Mouse (Mus musculus) limb, embryonic 14.5 days (tissue): ENCODE measurements around the gene Mitf. TPM values are rescaled to one million over a fixed set of nuclear protein-coding genes. Genes with fewer than 3 reads are reported as not detected.

Experiments
- ATAC-seq: fragments of 200-750 bp; cut with Nextera tagmentation; 2 replicates; pipeline ENCODE4 v1.8.0; 2017; ENCODE audit warnings: low read depth, moderate number of reproducible peaks, moderate TSS enrichment; ENCODE audit not compliant: low FRiP score
- DNase-seq: peaks from one replicate; pipeline ENCODE4 v3.0.0-alpha.2; 2015; ENCODE audit warnings: low spot score
- H3K27ac ChIP-seq: fragments of 300-500 bp; sonication (generic); replicated peaks from 2 replicates; pipeline ENCODE4 v1.5.1; 2014; ENCODE audit warnings: low read depth, mild to moderate bottlenecking, low read length, moderate library complexity, mixed read lengths
- H3K27me3 ChIP-seq: fragments of 300-500 bp; sonication (generic); 2 replicates; pipeline ENCODE4 v1.6.1; 2014; ENCODE audit warnings: low read length, mixed read lengths; ENCODE audit not compliant: control insufficient read depth, insufficient read depth
- H3K36me3 ChIP-seq: fragments of 300-500 bp; sonication (generic); 2 replicates; pipeline ENCODE4 v1.6.1; 2014; ENCODE audit warnings: mild to moderate bottlenecking, low read length, moderate library complexity, mixed read lengths; ENCODE audit not compliant: control insufficient read depth, insufficient read depth
- H3K4me1 ChIP-seq: fragments of 300-500 bp; sonication (generic); 2 replicates; pipeline ENCODE4 v1.6.1; 2014; ENCODE audit warnings: antibody characterized with exemption, low read length, mixed read lengths; ENCODE audit not compliant: control insufficient read depth, insufficient read depth
- H3K4me2 ChIP-seq: fragments of 300-500 bp; sonication (generic); replicated peaks from 2 replicates; pipeline ENCODE4 v1.6.1; 2014; ENCODE audit warnings: low read depth, mild to moderate bottlenecking, low read length, moderate library complexity; ENCODE audit not compliant: severe bottlenecking
- H3K4me3 ChIP-seq: fragments of 300-500 bp; sonication (generic); replicated peaks from 2 replicates; pipeline ENCODE4 v1.5.1; 2014; ENCODE audit warnings: low read length
- H3K9ac ChIP-seq: fragments of 300-500 bp; sonication (generic); 2 replicates; pipeline ENCODE4 v1.6.1; 2014; ENCODE audit warnings: mild to moderate bottlenecking, low read depth, low read length, moderate library complexity; ENCODE audit not compliant: severe bottlenecking
- H3K9me3 ChIP-seq: fragments of 300-500 bp; sonication (generic); 2 replicates; pipeline ENCODE4 v1.6.1; 2016; ENCODE audit warnings: low read length; ENCODE audit not compliant: control insufficient read depth
- POLR2A ChIP-seq: fragments of 200-500 bp; IDR thresholded peaks from 2 replicates; pipeline ENCODE4 v1.8.0; 2012; ENCODE audit warnings: inconsistent platforms, mild to moderate bottlenecking, moderate library complexity, borderline replicate concordance; ENCODE audit not compliant: insufficient read depth, insufficient read length; ENCODE audit errors: extremely low read depth
- WGBS: fragments of 180-500 bp; shearing (Covaris S2); extraction: QIAGEN DNeasy Blood & Tissue Kit; methylation state at CpG from one replicate; pipeline ENCODE4 v1.1.7; 2014; 5-methylcytosine and 5-hydroxymethylcytosine counted together
- polyA plus RNA-seq, 2 experiments: library from polyadenylated mRNA; depleted of rRNA in 1 of 2; stranded (reverse) in 1 of 2; unstranded in 1 of 2; fragments of >200 nt; fragmentation: Nextera tagmentation in 1 of 2; extraction: Ambion mirVana in 1 of 2; gene quantifications; 2 replicates each; pipeline versions ENCODE4 v1.2.1 to v1.2.3; 2012 to 2014

The Mitf gene
- polyA plus RNA-seq (2012; rRNA removed) (3.6 and 4.1 TPM in 2 replicates), polyA plus RNA-seq (2014; fragmentation: Nextera tagmentation; extraction: Ambion mirVana) (2.4 and 2.9 TPM in 2 replicates)

DNA sequence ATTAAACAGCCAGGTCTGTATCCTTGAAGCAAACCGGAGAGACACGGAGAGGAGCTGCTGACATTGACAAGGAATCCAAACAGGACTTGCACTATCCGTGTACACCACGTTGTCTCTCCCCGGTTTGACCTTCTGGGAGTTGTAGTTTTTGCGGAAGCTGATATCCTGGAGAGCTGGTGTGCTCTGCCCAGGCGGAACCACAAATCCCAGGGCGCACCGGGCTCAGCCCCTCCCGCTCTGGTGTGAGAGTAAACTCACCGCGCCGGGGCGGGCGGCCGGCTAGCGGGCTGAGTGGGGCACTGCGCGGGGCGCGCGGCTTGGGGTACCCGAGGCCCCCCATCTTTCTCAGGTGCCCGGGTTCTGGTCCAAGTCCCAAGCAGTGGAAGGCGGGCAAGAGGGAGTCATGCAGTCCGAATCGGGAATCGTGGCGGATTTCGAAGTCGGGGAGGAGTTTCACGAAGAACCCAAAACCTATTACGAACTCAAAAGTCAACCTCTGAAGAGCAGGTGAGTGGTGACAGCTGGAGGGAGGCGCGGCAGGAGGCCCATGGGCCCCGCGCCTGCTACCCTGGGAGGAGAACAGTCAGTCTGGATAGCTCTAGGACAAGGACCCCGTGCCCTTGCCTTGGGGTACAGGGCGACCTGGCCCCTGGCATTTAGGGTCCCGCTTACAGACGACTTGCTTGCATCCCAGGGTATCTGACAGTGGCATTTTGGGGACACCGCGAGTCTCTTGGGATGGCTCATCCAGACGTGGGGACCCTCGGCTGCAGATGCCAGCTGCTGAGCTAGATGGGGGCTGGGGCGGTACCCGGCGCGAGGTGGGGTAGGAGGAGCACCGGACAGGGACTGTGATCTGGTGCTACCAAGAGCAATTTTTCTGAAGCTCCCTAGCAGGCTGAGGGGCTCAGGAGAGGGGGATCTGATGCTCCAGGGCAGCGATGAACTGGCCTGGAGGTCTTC lies at the start of gene Mitf:
TSS of gene Mitf (plus strand) at position 272 of the 963 bp plus-strand sequence.
- under 1% methylated on average over 51 of the region's 51 CpGs for WGBS
- Histone ChIP-seq H3K9ac (peak within 1 kb of the TSS; percentile 64), H3K4me2 (peak within 1 kb of the TSS; percentile 97), H3K4me1 (0 out of 2 replicates have a peak, but pooled peaks cover 4% of the 10 kb centered on the region), H3K27me3 (no peaks in the 10 kb centered on the region), H3K27ac (no peak within 1 kb of the TSS), H3K36me3 (no peaks in the 10 kb centered on the region), H3K4me3 (peak within 1 kb of the TSS; percentile 67), H3K9me3 (no peaks in the 10 kb centered on the region)
- DNase-seq (peak; percentile 92), ATAC-seq (peak; percentile 98)
- TF ChIP-seq POLR2A, result no peak

DNA sequence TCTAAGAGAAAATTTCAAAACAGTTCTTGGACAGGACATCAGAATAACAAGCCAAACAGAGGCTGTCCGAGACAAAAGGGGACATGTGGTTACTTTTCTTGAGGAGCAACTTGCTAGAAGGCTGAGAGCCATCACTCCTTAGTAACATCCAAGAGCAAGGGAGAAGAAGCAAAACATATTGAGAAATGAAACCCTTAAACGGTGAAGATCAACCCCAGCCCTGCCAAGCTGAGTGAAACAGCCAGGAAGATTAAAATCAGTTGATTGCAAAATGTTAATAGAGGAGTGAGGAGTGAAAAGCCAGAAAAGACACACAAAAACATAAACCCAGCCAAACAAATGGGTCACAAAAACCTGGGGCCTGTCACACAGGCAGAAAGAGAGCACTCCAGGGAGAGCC lies 49.5 kb upstream of the Mitf start:
- no peak overlapping the region for H3K27ac ChIP-seq
- H3K36me3 ChIP-seq, result no peaks in the 10 kb centered on the region
- no peaks in the 10 kb centered on the region for H3K9me3 ChIP-seq
- H3K9ac ChIP-seq, result no peak overlapping the region
- H3K4me3 ChIP-seq, result no peak overlapping the region
- no peaks in the 10 kb centered on the region for H3K4me1 ChIP-seq
- no peak overlapping the region for H3K4me2 ChIP-seq
- no peak for ATAC-seq
- 77% methylated on average over 2 of the region's 2 CpGs for WGBS
- no peak for DNase-seq
- no peak for TF ChIP-seq POLR2A
- no peaks in the 10 kb centered on the region for H3K27me3 ChIP-seq

DNA sequence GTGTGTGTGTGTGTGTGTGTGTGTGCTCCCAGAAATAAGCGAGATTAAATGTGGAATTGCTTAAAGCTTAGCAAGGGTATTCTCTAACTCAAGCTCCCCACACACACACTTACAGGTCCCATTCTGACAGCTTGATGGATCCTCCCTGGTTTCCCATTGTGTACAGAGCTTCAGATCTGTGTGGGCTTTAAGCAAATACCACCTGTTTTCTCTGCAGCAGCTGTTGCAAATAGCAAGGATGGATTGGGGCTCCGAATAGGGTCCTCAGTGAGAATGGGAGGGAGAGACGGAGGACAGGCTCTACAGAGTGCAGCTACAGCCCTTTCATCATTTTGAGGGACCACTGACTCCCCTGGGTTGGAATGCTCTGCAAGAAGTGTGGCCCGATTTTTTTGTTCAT lies 48.0 kb upstream of the Mitf start:
- Histone ChIP-seq H3K9ac (no peak overlapping the region), H3K4me1 (no peaks in the 10 kb centered on the region), H3K4me3 (no peak overlapping the region), H3K27me3 (no peaks in the 10 kb centered on the region), H3K36me3 (no peaks in the 10 kb centered on the region), H3K9me3 (no peaks in the 10 kb centered on the region), H3K27ac (no peak overlapping the region), H3K4me2 (no peak overlapping the region)
- 64% methylated on average over 4 of the region's 4 CpGs for WGBS
- ATAC-seq, result peak; percentile 77
- no peak for TF ChIP-seq POLR2A
- no peak for DNase-seq

- DNase-seq, result peak; percentile 50
- Histone ChIP-seq H3K27me3 (no peaks in the 10 kb centered on the region), H3K9me3 (no peaks in the 10 kb centered on the region), H3K36me3 (no peaks in the 10 kb centered on the region), H3K9ac (no peak overlapping the region), H3K4me3 (no peak overlapping the region), H3K27ac (no peak overlapping the region), H3K4me1 (no peaks in the 10 kb centered on the region), H3K4me2 (no peak overlapping the region)
- WGBS, result 17% methylated on average over 4 of the region's 4 CpGs
- no peak for TF ChIP-seq POLR2A
- peak; percentile 53 for ATAC-seq
These were observed 47.6 kb upstream of the Mitf start for GRCm38 (mm10) chr6:97759301-97759700.

DNA sequence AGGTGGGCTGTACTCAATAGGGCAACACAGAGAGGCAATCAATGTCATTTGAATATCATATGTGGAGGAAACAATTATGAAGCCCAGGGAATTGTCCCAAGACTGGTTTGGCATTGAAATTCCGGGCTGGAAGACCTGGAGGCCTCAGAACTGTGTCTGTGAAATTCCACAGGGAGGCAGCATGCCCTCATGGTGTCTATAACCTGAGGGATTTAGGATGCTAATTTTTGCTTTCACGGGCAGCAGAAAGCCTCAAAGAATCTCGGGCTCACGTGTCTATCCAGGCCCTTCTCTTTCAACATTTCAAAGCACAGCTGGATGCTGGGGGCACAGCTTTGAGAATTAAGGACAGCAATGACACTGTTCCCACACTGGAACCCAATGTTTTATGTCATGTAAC lies 45.5 kb upstream of the Mitf start:
- H3K4me2 ChIP-seq, result no peak overlapping the region
- no peaks in the 10 kb centered on the region for H3K4me1 ChIP-seq
- 12% methylated on average over 4 of the region's 4 CpGs for WGBS
- no peak overlapping the region for H3K4me3 ChIP-seq
- DNase-seq (no peak), ATAC-seq (no peak)
- no peak overlapping the region for H3K27ac ChIP-seq
- no peaks in the 10 kb centered on the region for H3K9me3 ChIP-seq
- no peak overlapping the region for H3K9ac ChIP-seq
- no peak for TF ChIP-seq POLR2A
- no peaks in the 10 kb centered on the region for H3K36me3 ChIP-seq
- H3K27me3 ChIP-seq, result no peaks in the 10 kb centered on the region
